Mouse (Mus musculus): ENCODE measurements around the gene Stk4. TPM values are rescaled to one million over a fixed set of nuclear protein-coding genes. Genes with fewer than 3 reads are reported as not detected.

Stk4 gene
- polyA plus RNA-seq, 1 experiment from 2014 or later: 20.7 TPM

GRCm38 (mm10) chr2:164182692-164183255 lies 112.7 kb downstream of the Stk4 start, which contains the start of gene Wfdc5:
Wfdc5 (minus strand) TSS chr2:164182742.
- WGBS (ENCODE audit: insufficient replicate concordance): 56% methylated on average over 7 of the region's 7 CpGs
- no peak within 1 kb of the TSS for H3K4me3 ChIP-seq
- peaks cover 31% of the 10 kb centered on the region; the same call in 1 of the 2 replicates for H3K27me3 ChIP-seq (replicated peaks)
- H3K4me2 ChIP-seq: no peak within 1 kb of the TSS
- ATAC-seq: no peak
- no peaks in the 10 kb centered on the region for H3K4me1 ChIP-seq
- H3K27ac ChIP-seq: no peak within 1 kb of the TSS
- no peaks in the 10 kb centered on the region for H3K36me3 ChIP-seq
- no peaks in the 10 kb centered on the region for H3K9me3 ChIP-seq (replicated peaks)
- H3K9ac ChIP-seq: no peak within 1 kb of the TSS

- Histone ChIP-seq H3K4me3 (no peak overlapping the region), H3K27me3 (replicated peaks) (peaks cover 29% of the 10 kb centered on the region; the same call in 1 of the 2 replicates), H3K9ac (no peak overlapping the region), H3K36me3 (no peaks in the 10 kb centered on the region), H3K27ac (no peak overlapping the region), H3K4me1 (no peaks in the 10 kb centered on the region), H3K9me3 (replicated peaks) (no peaks in the 10 kb centered on the region), H3K4me2 (no peak overlapping the region)
- ATAC-seq: no peak
- WGBS (ENCODE audit: insufficient replicate concordance): 68% methylated on average over 9 of the region's 9 CpGs
Observed at GRCm38 (mm10) chr2:164183340-164183739, 113.2 kb downstream of the Stk4 start.

- Histone ChIP-seq H3K27ac (no peak overlapping the region), H3K36me3 (no peaks in the 10 kb centered on the region), H3K4me3 (no peak overlapping the region), H3K27me3 (replicated peaks) (peaks cover 26% of the 10 kb centered on the region; the same call in 1 of the 2 replicates), H3K4me1 (no peaks in the 10 kb centered on the region), H3K9me3 (replicated peaks) (no peaks in the 10 kb centered on the region), H3K4me2 (no peak overlapping the region), H3K9ac (no peak overlapping the region)
- ATAC-seq: no peak
- 29% methylated on average over 9 of the region's 9 CpGs for WGBS (ENCODE audit: insufficient replicate concordance)
Observed at GRCm38 (mm10) chr2:164184145-164184719, 114.1 kb downstream of the Stk4 start.

- H3K27me3 ChIP-seq (replicated peaks): peaks cover 7% of the 10 kb centered on the region; the same call in 1 of the 2 replicates
- ATAC-seq: no peak
- no peaks in the 10 kb centered on the region for H3K36me3 ChIP-seq
- H3K4me1 ChIP-seq: no peaks in the 10 kb centered on the region
- H3K4me3 ChIP-seq: no peak overlapping the region
- H3K27ac ChIP-seq: no peak overlapping the region
- no peak overlapping the region for H3K9ac ChIP-seq
- H3K4me2 ChIP-seq: no peak overlapping the region
- no peaks in the 10 kb centered on the region for H3K9me3 ChIP-seq (replicated peaks)
- 22% methylated on average over 5 of the region's 5 CpGs for WGBS (ENCODE audit: insufficient replicate concordance)
Observed at GRCm38 (mm10) chr2:164188722-164189121, 118.6 kb downstream of the Stk4 start.

GRCm38 (mm10) chr2:164190576-164190975 lies 120.5 kb downstream of the Stk4 start, which contains the start of gene Wfdc12:
Wfdc12 (minus strand) TSS chr2:164190608.
- ATAC-seq: no peak
- Histone ChIP-seq H3K4me2 (no peak within 1 kb of the TSS), H3K27me3 (replicated peaks) (peaks cover under 1% of the 10 kb centered on the region; the same call in 1 of the 2 replicates), H3K4me1 (no peaks in the 10 kb centered on the region), H3K27ac (no peak within 1 kb of the TSS), H3K4me3 (no peak within 1 kb of the TSS), H3K9me3 (replicated peaks) (no peaks in the 10 kb centered on the region), H3K9ac (no peak within 1 kb of the TSS), H3K36me3 (no peaks in the 10 kb centered on the region)
- WGBS (ENCODE audit: insufficient replicate concordance): 67% methylated on average over 6 of the region's 6 CpGs

- no peak overlapping the region for H3K9ac ChIP-seq
- no peaks in the 10 kb centered on the region for H3K36me3 ChIP-seq
- ATAC-seq: no peak
- no peaks in the 10 kb centered on the region for H3K9me3 ChIP-seq (replicated peaks)
- no peaks in the 10 kb centered on the region for H3K4me1 ChIP-seq
- no peak overlapping the region for H3K4me2 ChIP-seq
- H3K4me3 ChIP-seq: no peak overlapping the region
- H3K27me3 ChIP-seq (replicated peaks): no peaks in the 10 kb centered on the region; the same call in 1 of the 2 replicates
- H3K27ac ChIP-seq: no peak overlapping the region
Observed at GRCm38 (mm10) chr2:164192279-164192678, 122.2 kb downstream of the Stk4 start.

GRCm38 (mm10) chr2:164194959-164195630 lies 125.0 kb downstream of the Stk4 start:
- ATAC-seq: no peak
- Histone ChIP-seq H3K9ac (no peak overlapping the region), H3K27me3 (replicated peaks) (no peaks in the 10 kb centered on the region), H3K27ac (no peak overlapping the region), H3K36me3 (no peaks in the 10 kb centered on the region), H3K4me1 (no peaks in the 10 kb centered on the region), H3K9me3 (replicated peaks) (0 out of 2 replicates have a peak, but pooled peaks cover 4% of the 10 kb centered on the region), H3K4me3 (no peak overlapping the region), H3K4me2 (no peak overlapping the region)
- WGBS (ENCODE audit: insufficient replicate concordance): 58% methylated on average over 5 of the region's 5 CpGs

- Histone ChIP-seq H3K4me2 (no peak overlapping the region), H3K27me3 (replicated peaks) (no peaks in the 10 kb centered on the region), H3K4me1 (no peaks in the 10 kb centered on the region), H3K9ac (no peak overlapping the region), H3K36me3 (no peaks in the 10 kb centered on the region), H3K4me3 (no peak overlapping the region), H3K9me3 (replicated peaks) (0 out of 2 replicates have a peak, but pooled peaks cover 4% of the 10 kb centered on the region), H3K27ac (no peak overlapping the region)
- no peak for ATAC-seq
- 65% methylated on average over 5 of the region's 5 CpGs for WGBS (ENCODE audit: insufficient replicate concordance)
Observed at GRCm38 (mm10) chr2:164195971-164196699, 126.0 kb downstream of the Stk4 start.

- 0 out of 2 replicates have a peak, but pooled peaks cover 4% of the 10 kb centered on the region for H3K9me3 ChIP-seq (replicated peaks)
- H3K4me3 ChIP-seq: no peak overlapping the region
- no peaks in the 10 kb centered on the region for H3K4me1 ChIP-seq
- H3K36me3 ChIP-seq: no peaks in the 10 kb centered on the region
- no peak for ATAC-seq
- no peak overlapping the region for H3K9ac ChIP-seq
- WGBS (ENCODE audit: insufficient replicate concordance): 74% methylated on average over 5 of the region's 5 CpGs
- no peak overlapping the region for H3K4me2 ChIP-seq
- H3K27me3 ChIP-seq (replicated peaks): no peaks in the 10 kb centered on the region
- no peak overlapping the region for H3K27ac ChIP-seq
Observed at GRCm38 (mm10) chr2:164196700-164196990, 126.5 kb downstream of the Stk4 start.

- Histone ChIP-seq H3K9ac (no peak within 1 kb of the TSS), H3K27ac (no peak within 1 kb of the TSS), H3K9me3 (replicated peaks) (0 out of 2 replicates have a peak, but pooled peaks cover 4% of the 10 kb centered on the region), H3K4me2 (no peak within 1 kb of the TSS), H3K36me3 (no peaks in the 10 kb centered on the region), H3K4me3 (no peak within 1 kb of the TSS), H3K27me3 (replicated peaks) (no peaks in the 10 kb centered on the region), H3K4me1 (no peaks in the 10 kb centered on the region)
- WGBS (ENCODE audit: insufficient replicate concordance): 70% methylated on average over 20 of the region's 20 CpGs
- no peak for ATAC-seq
Observed at GRCm38 (mm10) chr2:164199626-164200327, 129.7 kb downstream of the Stk4 start, which contains the start of gene Wfdc15a. Wfdc15a (minus strand) TSS chr2:164200130.
